Mouse (Mus musculus): ENCODE results near the gene Coro1a. TPM values are rescaled to one million over a fixed set of nuclear protein-coding genes. Genes with fewer than 3 reads are reported as not detected.

Coro1a gene
- total and polyA plus RNA-seq, 3 experiments: 203 to 349 (median 312) TPM

DNA sequence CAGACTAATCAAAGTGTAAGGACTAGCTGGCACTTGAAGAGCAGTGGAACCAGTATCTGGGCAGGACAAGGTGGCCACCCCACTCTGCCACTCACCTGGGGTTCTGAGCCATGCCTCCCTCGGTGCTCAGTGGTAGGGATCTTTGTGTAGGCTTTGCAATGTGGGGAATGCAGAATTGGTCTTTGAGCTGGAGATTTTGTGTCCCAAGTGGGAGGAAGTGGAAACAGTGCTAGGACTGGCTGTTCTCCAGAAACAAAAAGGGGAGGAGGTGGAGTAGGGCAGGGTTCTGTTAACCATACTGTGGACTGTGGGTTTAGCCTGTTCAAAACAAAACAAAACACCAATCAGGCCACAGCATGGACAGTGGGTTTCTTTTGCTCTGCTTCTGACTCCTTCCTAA, 31.4 kb downstream of the Coro1a start, which contains the start of gene Sult1a1:
Gene Sult1a1, minus strand, starts transcription at position 226 of the 400 bp plus-strand sequence.
- no peak within 1 kb of the TSS for H3K4me3 ChIP-seq (replicated peaks in 1 of 3; ENCODE audit: low read depth in 2 of 3, low read length in 2 of 3, poor library complexity in 1 of 3)
- TF ChIP-seq IRF4 (IDR thresholded peaks at IDR 0.05; ENCODE audit: low read depth, low read length): no peak
- TF ChIP-seq ZKSCAN1 (IDR thresholded peaks at IDR 0.05; ENCODE audit: borderline replicate concordance, low read depth, low read length): no peak
- no peak for TF ChIP-seq JUND (conservative IDR thresholded peaks at IDR 0.05; ENCODE audit: low read depth, low read length)
- TF ChIP-seq CHD1 (IDR thresholded peaks at IDR 0.05; ENCODE audit: low read depth, low read length): no peak
- TF ChIP-seq PAX5 (IDR thresholded peaks at IDR 0.05; ENCODE audit: low read length): no peak
- no peak for TF ChIP-seq TCF12 (IDR thresholded peaks at IDR 0.05; ENCODE audit: low read depth, low read length)
- no peak for TF ChIP-seq ZNF384 (IDR thresholded peaks at IDR 0.05; ENCODE audit: low read depth, low read length)
- TF ChIP-seq CHD2 (IDR thresholded peaks at IDR 0.05; ENCODE audit: low read length): no peak
- H3K4me2 ChIP-seq (ENCODE audit: insufficient read depth, low read depth, poor library complexity, severe bottlenecking): no peak within 1 kb of the TSS
- no peak for DNase-seq (ENCODE audit: extremely low read depth)
- no peaks in the 10 kb centered on the region for H3K27me3 ChIP-seq (replicated peaks)
- H3K27ac ChIP-seq (ENCODE audit: insufficient read depth, low read depth): no peak within 1 kb of the TSS
- dilution Hi-C loops (cut with MboI; ENCODE audit: extremely low pct_ligation_motif_present, extremely low pct_unique_long_range_greater_than_20kb, low sequenced_read_pairs): no loop called here
- H3K9ac ChIP-seq (ENCODE audit: insufficient read depth, low read depth): no peak within 1 kb of the TSS
- no peaks in the 10 kb centered on the region for H3K9me3 ChIP-seq (replicated peaks; ENCODE audit: low read length)
- in situ Hi-C loops (cut with MboI; ENCODE audit: low pct_ligation_motif_present, low pct_unique_long_range_greater_than_20kb, low sequenced_read_pairs): no loop called here
- H3K79me2 ChIP-seq (replicated peaks; ENCODE audit: control insufficient read depth, extremely low read depth, insufficient read depth, poor library complexity, severe bottlenecking): no peaks in the 10 kb centered on the region
- peaks cover 4 to 37% of the 10 kb centered on the region in 2 experiments for H3K4me1 ChIP-seq (ENCODE audit: control insufficient read depth in 1 of 2, insufficient read depth in 2 of 2)
- peaks cover 36 to 72% of the 10 kb centered on the region in 2 experiments for H3K36me3 ChIP-seq (replicated peaks in 1 of 2; ENCODE audit: control insufficient read depth in 1 of 2, insufficient read depth in 1 of 2, low read length in 1 of 2)

DNA sequence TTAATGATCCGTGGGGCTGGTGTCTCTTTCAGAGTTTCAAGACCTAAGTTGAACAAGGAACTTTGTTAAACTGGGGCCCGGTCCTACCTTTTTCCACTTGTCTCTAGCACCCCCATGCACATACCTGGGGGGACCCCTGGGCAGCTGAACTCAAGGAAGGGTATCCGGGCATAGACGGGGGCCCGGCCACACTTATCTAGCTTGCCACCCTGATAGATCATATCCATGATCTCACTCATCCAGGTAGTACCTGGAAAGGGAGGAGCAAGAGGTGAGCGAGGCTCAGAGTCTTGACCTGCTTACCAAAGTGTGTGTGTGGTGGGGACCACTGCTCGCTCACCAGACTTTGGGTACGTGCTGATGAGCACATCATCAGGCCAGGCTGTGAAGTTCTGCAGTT, 32.5 kb downstream of the Coro1a start:
- TF ChIP-seq MEF2A (IDR thresholded peaks at IDR 0.05; ENCODE audit: borderline replicate concordance, low read depth, low read length) (no peak), RCOR1 (conservative IDR thresholded peaks at IDR 0.05; ENCODE audit: low read depth, low read length) (no peak), KAT2A (IDR thresholded peaks at IDR 0.05; ENCODE audit: insufficient replicate concordance, low read length) (no peak), RAD21 (IDR thresholded peaks at IDR 0.05; ENCODE audit: low read depth, low read length) (no peak), E2F4 (IDR thresholded peaks at IDR 0.05; ENCODE audit: insufficient replicate concordance, low read depth, low read length) (no peak), NELFE (IDR thresholded peaks at IDR 0.05; ENCODE audit: low read depth, low read length) (no peak), SIN3A (IDR thresholded peaks at IDR 0.05; ENCODE audit: low read length) (no peak), POLR2A (IDR thresholded peaks at IDR 0.05; ENCODE audit: low read depth, low read length) (no peak), SMC3 (IDR thresholded peaks at IDR 0.05; ENCODE audit: low read depth, low read length) (no peak), ETS1 (conservative IDR thresholded peaks at IDR 0.05; ENCODE audit: low read depth, low read length) (no peak), JUN (IDR thresholded peaks at IDR 0.05; ENCODE audit: insufficient read depth, low read depth, low read length) (no peak), USF2 (conservative IDR thresholded peaks at IDR 0.05; ENCODE audit: low read depth, low read length) (no peak)
- no peaks in the 10 kb centered on the region for H3K27me3 ChIP-seq (replicated peaks)
- H3K79me2 ChIP-seq (replicated peaks; ENCODE audit: control insufficient read depth, extremely low read depth, insufficient read depth, poor library complexity, severe bottlenecking): no peaks in the 10 kb centered on the region
- H3K4me3 ChIP-seq (replicated peaks in 1 of 3; ENCODE audit: low read depth in 2 of 3, low read length in 2 of 3, poor library complexity in 1 of 3): no peak overlapping the region
- no peak overlapping the region for H3K9ac ChIP-seq (ENCODE audit: insufficient read depth, low read depth)
- DNase-seq (ENCODE audit: extremely low read depth): no peak
- peaks cover 47 to 74% of the 10 kb centered on the region in 2 experiments for H3K36me3 ChIP-seq (replicated peaks in 1 of 2; ENCODE audit: control insufficient read depth in 1 of 2, insufficient read depth in 1 of 2, low read length in 1 of 2)
- in situ Hi-C loops (cut with MboI; ENCODE audit: low pct_ligation_motif_present, low pct_unique_long_range_greater_than_20kb, low sequenced_read_pairs) (no loop called here), dilution Hi-C loops (cut with MboI; ENCODE audit: extremely low pct_ligation_motif_present, extremely low pct_unique_long_range_greater_than_20kb, low sequenced_read_pairs) (no loop called here)
- H3K9me3 ChIP-seq (replicated peaks; ENCODE audit: low read length): no peaks in the 10 kb centered on the region
- H3K27ac ChIP-seq (ENCODE audit: insufficient read depth, low read depth): no peak overlapping the region
- peaks cover 4 to 37% of the 10 kb centered on the region in 2 experiments for H3K4me1 ChIP-seq (ENCODE audit: control insufficient read depth in 1 of 2, insufficient read depth in 2 of 2)
- H3K4me2 ChIP-seq (ENCODE audit: insufficient read depth, low read depth, poor library complexity, severe bottlenecking): no peak overlapping the region
